Mouse (Mus musculus) ZHBTc4 (cell line): Measurements from ENCODE around the gene 0610009B22Rik.

Source experiments
- DNase-seq: peaks from one replicate; pipeline ENCODE4 v3.0.0-alpha.2; 2011; ENCODE audit warnings: low read depth, low spot score

0610009B22Rik gene

DNA sequence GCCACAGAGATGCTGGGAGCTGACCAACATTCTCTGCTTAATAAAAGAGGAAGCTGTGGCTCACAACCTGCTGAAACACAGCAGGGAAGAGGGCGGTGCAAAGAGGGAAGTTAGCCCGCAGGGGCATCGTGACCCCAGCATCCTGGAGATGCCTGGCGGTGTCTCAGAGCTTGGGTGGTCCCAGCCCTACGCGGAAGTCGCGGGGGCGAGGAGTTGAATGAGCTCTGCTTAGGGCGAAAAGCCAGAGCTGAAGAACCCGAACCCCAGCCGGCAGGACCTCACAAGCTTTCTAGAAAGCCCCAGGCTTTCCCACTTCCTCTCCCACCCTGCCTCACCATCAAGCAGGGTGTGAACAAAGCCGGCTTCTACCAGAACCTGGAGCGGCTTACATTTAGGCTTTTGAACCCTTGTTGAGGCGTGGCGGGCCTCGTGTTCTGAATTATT, 50.7 kb downstream of the 0610009B22Rik start:
- DNase-seq = peak; percentile 95

DNA sequence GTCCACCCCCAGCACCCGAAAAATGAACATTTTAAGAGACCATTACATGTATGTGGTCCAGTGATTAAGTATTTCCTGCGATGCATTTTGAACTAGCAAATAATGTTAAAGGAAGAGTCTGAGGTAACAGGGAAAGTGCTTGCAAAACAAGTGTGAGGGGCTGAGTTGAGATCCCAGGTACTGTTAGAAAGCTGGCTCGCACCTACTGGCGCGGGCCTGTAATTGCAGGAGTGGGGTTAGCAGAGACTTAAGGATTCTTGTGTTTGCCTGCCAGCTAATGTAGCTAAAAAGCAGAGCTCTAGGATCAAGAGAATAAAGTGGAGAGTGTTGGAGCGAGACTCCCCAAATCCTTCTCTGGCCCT, 52.4 kb downstream of the 0610009B22Rik start:
- DNase-seq = peak; percentile 91

DNA sequence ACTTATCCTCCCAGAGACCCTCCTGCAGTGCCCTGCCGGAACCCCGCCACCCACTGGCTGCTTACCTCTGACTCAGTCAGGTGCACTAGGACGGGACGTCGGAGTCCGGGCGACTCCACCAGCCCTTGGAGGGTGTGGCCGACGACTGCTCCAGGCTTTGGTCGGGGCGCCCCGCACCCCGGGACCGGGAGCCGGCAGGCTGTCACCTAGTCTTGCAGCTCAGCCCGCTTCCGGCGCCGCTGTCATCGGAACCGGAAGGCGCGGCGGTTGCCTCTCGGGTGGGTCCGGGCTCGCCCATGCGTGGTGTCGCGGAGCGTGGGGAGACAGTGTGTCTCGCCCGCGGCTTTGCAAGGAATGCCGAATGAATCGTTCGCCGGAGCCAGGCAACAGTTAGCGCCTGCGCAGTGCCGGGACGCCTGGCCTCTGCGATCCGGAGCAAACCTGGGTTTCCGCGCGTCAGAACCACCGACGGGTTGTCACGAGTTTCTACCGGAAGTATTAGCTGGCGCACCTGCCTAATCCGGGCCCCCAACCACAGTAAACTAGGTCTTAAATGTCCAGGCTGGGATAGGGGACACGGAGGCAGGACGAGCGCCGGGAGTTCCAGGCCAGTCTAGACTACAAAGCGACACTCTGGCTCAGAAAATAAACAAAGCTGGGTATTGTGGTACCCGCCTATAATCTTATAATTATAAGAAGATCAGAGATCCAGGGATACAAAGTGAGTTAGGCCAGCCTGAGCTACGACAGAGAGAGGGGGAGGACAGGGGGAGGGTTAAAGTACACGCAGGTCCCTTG, 53.0 kb downstream of the 0610009B22Rik start, which contains the start of gene Rmnd5b:
TSS of gene Rmnd5b (minus strand) at position 372 of the 798 bp plus-strand sequence.
- peak; percentile 95 for DNase-seq
